Mouse (Mus musculus) Patski (cell line): ENCODE data around the gene Nudt16l1. TPM values are rescaled to one million over a fixed set of nuclear protein-coding genes. Genes with fewer than 3 reads are reported as not detected.

ENCODE experiments used
- ATAC-seq: fragments of 100-300 bp; one replicate; pipeline ENCODE4 v1.8.0; 2021
- CTCF ChIA-PET: fragments of 350-600 bp; sonication (Branson Sonifier 250); formaldehyde crosslinking; loops from one replicate; lab custom pipeline; 2022; ENCODE audit warnings: inconsistent platforms; lab: Charles Lee
- POLR2A ChIA-PET: fragments of 350-600 bp; sonication (Branson Sonifier 250); formaldehyde crosslinking; loops from one replicate; lab custom pipeline; 2022; ENCODE audit warnings: antibody characterized with exemption, inconsistent platforms; lab: Charles Lee
- DNase-seq: peaks from one replicate; pipeline ENCODE4 v3.0.0-alpha.2; 2011; ENCODE audit warnings: low read depth, low spot score
- H3K27me3 ChIP-seq: fragments of 371-371 bp; one replicate; pipeline ENCODE4 v1.5.1; 2021
- CTCF ChIP-seq: fragments of 100-300 bp; IDR thresholded peaks from one replicate; pipeline ENCODE4 v1.5.1; 2021
- in situ Hi-C: fragments of 300-500 bp; cut with MboI; formaldehyde crosslinking; loops from 3 replicates; pipeline ENCODE4 v1.11.1; 2018; ENCODE audit warnings: low pct_unique_long_range_greater_than_20kb, mixed read lengths
- polyA plus RNA-seq: library from polyadenylated mRNA; unstranded; gene quantifications from one replicate; pipeline ENCODE4 v1.2.3, GENCODE M21; 2021

Nudt16l1 gene
- polyA plus RNA-seq, 1 experiment from 2014 or later, result 57.9 TPM

DNA sequence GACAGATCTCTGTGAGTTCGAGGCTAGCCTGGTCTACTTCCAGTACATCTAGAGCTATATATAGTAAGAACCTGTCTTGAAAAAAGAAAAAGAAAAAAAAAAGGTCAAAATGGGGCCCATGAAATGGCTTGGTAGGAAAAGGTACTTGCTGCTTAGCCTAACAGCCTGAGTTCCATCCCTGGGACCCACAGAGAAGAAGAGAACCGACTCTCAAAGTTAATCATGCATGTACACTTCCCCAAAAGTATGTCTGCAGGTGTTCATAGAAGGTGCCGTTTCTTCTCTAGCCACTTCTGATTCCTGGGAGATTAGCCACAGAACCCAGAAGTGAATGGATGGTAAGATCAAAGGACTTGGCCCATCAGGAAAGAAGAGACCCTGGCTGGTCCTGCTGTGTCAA, 29.9 kb downstream of the Nudt16l1 start:
- in situ Hi-C loops, result loop anchor here (5.0 kb wide), 2 partner anchors 44 to 174 kb away; partner anchors contain the start of gene Rogdi
- H3K27me3 ChIP-seq, result no peaks in the 10 kb centered on the region
- no peak for TF ChIP-seq CTCF
- DNase-seq, result no peak
- ChIA-PET POLR2A (no interaction called here), CTCF (no interaction called here)
- no peak for ATAC-seq

DNA sequence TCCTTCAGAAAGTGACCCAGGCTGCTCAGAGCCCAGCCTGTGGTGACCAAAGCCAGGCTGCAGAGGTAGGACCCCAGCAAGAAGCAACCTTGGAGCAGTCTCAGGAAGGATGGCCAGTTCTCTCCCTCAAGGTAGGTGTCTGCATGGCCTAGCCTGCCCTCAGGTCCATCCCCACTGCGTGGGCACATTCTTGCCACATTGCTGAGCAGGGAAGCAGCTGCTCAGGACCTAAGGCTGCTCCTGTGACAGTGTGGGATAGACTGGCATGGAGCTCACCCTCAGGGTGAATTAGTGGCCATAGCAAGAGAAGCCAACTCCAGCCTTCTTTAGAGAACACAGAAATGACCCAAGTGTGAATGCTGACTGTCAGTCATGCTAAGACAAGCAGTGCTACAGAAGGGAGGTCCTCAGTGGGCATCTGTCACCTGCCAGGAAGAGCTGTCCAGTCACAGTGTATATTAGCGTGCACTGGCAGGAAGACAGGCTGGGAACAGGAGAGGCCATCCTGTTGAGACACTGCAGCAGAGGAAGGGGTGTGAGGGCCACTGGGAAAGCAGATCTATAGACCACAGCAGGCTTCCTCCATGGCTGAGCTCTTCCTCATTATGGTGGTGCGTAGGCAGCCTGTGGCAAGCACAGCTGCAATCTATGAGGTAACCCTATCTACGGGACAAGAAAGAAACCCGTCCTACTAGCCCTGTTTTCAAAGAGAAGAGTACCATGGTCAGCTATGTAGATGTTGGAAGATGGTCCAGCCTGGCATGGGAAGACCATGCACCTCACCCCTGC, 30.7 kb downstream of the Nudt16l1 start:
- in situ Hi-C loops, result loop anchor here (5.0 kb wide), 2 partner anchors 43 to 173 kb away; partner anchors contain the start of gene Rogdi
- ChIA-PET CTCF (no interaction called here), POLR2A (no interaction called here)
- DNase-seq (no peak), ATAC-seq (no peak)
- TF ChIP-seq CTCF, result no peak
- no peaks in the 10 kb centered on the region for H3K27me3 ChIP-seq

DNA sequence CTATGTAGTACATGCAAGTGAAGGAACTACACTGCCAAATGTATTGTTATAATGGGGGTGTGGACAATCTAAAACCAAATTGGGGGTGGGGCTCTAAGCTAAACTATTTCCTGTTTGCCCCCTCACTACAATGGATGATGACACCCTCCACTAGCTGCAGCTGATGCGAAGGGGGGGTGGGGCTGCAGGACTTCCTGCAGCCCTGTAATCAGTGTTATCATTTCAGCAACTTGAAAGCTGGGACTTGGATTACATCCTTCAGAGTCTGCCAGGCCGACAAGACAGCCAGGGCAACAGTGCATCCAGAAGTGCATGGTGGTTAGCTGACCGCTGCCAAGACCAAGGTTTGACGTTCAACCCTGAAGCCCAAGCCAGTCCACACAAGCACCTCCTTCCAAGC, 33.1 kb downstream of the Nudt16l1 start:
- POLR2A ChIA-PET, result interaction anchor here (1.1 kb wide), 1 partner anchor 44 kb away, joined by 3 read pairs; no protein-coding TSS in a partner anchor
- ATAC-seq (no peak), DNase-seq (no peak)
- TF ChIP-seq CTCF, result no peak
- no peaks in the 10 kb centered on the region for H3K27me3 ChIP-seq
- CTCF ChIA-PET, result interaction anchor here (0.8 to 1.1 kb wide), 2 partner anchors 21 to 31 kb away, joined by 3 read pairs; no protein-coding TSS in a partner anchor
- in situ Hi-C loops, result no loop called here

DNA sequence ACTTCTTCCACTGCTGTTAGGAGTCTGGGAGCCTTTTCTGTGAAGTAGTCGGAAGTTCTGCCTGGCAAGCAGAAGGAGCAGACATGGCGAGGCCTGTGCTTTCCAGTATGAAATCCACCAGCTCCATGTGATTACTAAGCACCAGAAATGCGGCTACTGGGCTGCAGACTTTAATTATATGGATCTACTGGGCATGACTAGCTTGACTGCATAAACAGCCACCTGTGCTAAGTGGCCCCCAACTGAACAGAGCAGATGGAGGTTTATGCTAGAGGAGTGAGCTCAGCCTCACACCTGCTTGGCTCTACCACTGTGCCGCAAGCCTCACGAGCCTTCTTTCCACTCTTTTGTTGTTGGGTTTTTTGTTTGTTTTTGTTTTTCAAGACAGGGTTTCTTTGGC, 36.0 kb downstream of the Nudt16l1 start:
- no peak for ATAC-seq
- CTCF ChIA-PET, result no interaction called here

DNA sequence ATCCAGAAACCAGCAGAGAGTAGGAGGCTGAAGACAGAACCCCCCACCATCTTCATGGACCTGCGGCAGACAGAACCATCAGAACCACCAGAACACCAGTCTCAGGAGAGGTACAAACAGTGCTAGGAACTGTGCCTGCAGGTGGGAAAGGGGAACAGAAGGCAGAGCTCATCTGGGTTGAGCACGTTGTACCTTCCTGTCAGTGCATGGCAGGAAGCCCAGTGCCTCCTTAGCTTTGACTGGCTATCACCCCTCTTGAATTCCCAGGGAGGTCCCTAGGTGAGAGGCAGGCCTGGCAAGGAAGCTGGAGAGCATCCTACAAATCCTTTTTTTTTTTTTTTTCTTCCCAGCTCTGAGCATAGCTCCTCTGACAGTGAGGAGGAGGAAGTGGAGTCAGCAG, 37.6 kb downstream of the Nudt16l1 start:
- POLR2A ChIA-PET, result interaction anchor here (0.6 to 0.7 kb wide), 2 partner anchors 32 to 1017 kb away, joined by 3 to 6 read pairs; no protein-coding TSS in a partner anchor
- no peaks in the 10 kb centered on the region for H3K27me3 ChIP-seq
- DNase-seq (no peak), ATAC-seq (no peak)
- CTCF ChIA-PET, result no interaction called here
- in situ Hi-C loops, result no loop called here
- TF ChIP-seq CTCF, result no peak

More for the DNA sequence above, 36.0 kb downstream of the Nudt16l1 start:
- DNase-seq, result no peak
- no peaks in the 10 kb centered on the region for H3K27me3 ChIP-seq
- in situ Hi-C loops, result no loop called here
- POLR2A ChIA-PET, result no interaction called here
- TF ChIP-seq CTCF, result no peak

DNA sequence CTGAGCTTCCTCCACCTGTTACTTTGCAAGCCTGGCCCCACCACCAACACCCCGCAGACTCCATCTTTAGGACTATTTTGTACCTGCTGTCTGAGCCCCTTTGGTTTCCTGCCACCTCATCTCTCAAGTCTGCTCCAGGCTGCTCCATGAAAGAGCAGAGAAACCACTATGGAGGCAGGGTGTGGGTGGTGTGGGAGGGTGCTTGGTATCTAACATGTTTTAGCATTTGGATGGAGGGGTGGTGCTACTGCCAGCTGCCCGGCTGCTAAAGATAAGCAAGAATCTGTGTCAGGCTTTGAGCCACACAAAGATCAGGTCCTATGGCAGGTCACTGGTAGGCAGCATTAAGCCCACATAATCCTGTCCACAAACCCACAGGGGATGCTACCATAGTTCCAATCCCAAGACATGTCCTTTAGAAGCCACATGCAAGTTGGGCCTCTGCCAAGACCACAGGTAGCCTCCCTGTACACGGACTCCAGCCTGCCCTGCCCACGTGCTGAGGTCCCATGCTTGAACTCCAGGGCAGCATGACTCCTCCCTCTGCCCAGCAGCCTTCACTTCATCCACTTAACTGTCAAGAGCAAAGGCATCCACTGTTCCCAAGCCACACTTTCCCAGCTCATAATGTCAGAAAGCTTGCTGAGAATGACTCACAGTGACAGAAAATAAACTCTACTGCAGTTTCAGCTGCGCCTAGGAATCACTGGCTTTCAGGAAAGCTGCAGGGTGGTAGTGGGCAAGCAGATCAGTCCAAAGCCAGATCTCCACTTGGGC, 39.9 kb downstream of the Nudt16l1 start:
- TF ChIP-seq CTCF, result no peak
- H3K27me3 ChIP-seq, result no peaks in the 10 kb centered on the region
- in situ Hi-C loops, result no loop called here
- DNase-seq, result no peak
- peak; percentile 19 for ATAC-seq
- ChIA-PET CTCF (no interaction called here), POLR2A (no interaction called here)

DNA sequence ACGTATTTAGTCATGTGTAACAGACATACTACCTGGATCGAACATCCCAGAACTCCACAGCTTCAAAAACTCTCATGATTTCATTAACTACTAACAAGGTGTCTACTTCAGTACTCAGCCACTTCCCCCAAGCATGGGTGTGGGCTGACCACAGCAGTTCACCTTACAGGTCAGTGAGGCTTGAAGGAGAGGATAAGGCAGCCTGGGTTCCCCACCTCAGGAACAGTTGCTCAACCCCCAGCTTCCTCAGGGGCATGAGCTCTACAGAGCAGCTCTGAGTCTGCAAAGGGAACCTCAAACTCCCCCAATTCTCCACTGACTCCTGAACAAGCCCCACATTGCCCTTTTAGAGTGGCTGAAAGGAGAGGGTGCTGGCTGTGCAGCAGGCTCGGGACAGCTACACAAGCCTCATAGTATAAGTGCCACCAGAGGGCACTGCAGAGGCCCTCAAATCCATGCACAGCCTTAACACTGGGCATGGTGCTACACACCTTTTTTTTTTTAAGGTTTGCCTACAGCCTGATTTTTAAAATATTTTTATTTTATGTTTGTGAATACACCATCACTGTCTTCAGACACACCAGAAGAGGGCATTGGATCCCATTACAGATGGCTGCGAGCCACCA, 41.3 kb downstream of the Nudt16l1 start:
- DNase-seq, result no peak
- POLR2A ChIA-PET, result interaction anchor here (0.6 kb wide), 1 partner anchor 18 kb away, joined by 4 read pairs; no protein-coding TSS in a partner anchor
- TF ChIP-seq CTCF, result no peak
- CTCF ChIA-PET, result interaction anchor here (0.7 to 1.8 kb wide), 3 partner anchors 33 to 37 kb away, joined by 3 to 4 read pairs (median 3); no protein-coding TSS in a partner anchor
- ATAC-seq, result no peak
- in situ Hi-C loops, result no loop called here
- H3K27me3 ChIP-seq, result no peaks in the 10 kb centered on the region

DNA sequence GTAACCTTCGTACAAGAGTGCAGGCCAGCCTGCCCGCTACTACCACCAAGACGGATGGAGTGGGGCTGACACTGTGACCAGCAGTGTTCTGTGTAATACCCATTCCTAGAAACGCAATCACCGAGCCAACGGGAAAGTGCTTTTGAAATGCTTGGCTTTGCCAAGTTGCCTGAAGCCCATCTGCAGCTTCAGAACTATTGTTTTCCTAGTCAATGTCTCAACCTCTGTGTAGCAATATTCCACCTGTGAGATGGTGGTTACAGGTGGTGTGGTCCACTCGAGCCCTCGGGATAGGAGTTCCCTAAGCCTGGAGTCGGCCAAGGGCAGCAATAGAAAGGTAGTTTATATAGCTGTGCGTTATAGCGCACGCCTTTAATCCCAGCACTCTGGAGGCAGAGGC, 46.2 kb downstream of the Nudt16l1 start:
- POLR2A ChIA-PET, result no interaction called here
- DNase-seq (no peak), ATAC-seq (no peak)
- no peaks in the 10 kb centered on the region for H3K27me3 ChIP-seq
- CTCF ChIA-PET, result no interaction called here
- no peak for TF ChIP-seq CTCF
- in situ Hi-C loops, result no loop called here

Other genes starting within 250 kb of the Nudt16l1 start
- gene Nmral1, start 219.4 kb upstream of the Nudt16l1 start, polyA plus RNA-seq, result 30.9 TPM
- 104 TPM for gene Hmox2, start 212.4 kb upstream of the Nudt16l1 start, polyA plus RNA-seq
- 43.9 TPM for gene Cdip1, start 148.5 kb upstream of the Nudt16l1 start, polyA plus RNA-seq
- 0.89 TPM for gene 4930562C15Rik, start 103.3 kb upstream of the Nudt16l1 start, polyA plus RNA-seq
- gene Ubald1, start 58.4 kb upstream of the Nudt16l1 start, polyA plus RNA-seq, result 30.2 TPM
- 121 TPM for gene Mgrn1, start 52.5 kb upstream of the Nudt16l1 start, polyA plus RNA-seq
- 58.2 TPM for gene Anks3, start 25.4 kb downstream of the Nudt16l1 start, polyA plus RNA-seq
- 0.09 TPM for gene Sept12, start 59.1 kb downstream of the Nudt16l1 start, polyA plus RNA-seq
- gene Smim22, start 68.5 kb downstream of the Nudt16l1 start, polyA plus RNA-seq, result not detected
- gene Rogdi, start 74.8 kb downstream of the Nudt16l1 start, polyA plus RNA-seq, result 50.2 TPM
- gene Glyr1, start 111.1 kb downstream of the Nudt16l1 start, polyA plus RNA-seq, result 102 TPM
- gene Ubn1, start 111.3 kb downstream of the Nudt16l1 start, polyA plus RNA-seq, result 27.7 TPM
- 0.03 TPM for gene Ppl, start 193.7 kb downstream of the Nudt16l1 start, polyA plus RNA-seq
- not detected for gene Sec14l5, start 208.3 kb downstream of the Nudt16l1 start, polyA plus RNA-seq